Mouse (Mus musculus) liver, embryonic 12.5 days (tissue): ENCODE measurements at regions not wholly inside any gene's neighbourhood (a gene's known extent, or its start where the extent isn't known, plus 50 kb on each side); places are given as distances from the start of the nearest gene placed in this dataset.

ENCODE experiments used
- ATAC-seq: fragments of 200-750 bp; cut with Nextera tagmentation; 2 replicates; pipeline ENCODE4 v1.8.0; 2017; ENCODE audit warnings: moderate number of reproducible peaks, mild to moderate bottlenecking, moderate library complexity
- H3K27ac ChIP-seq: fragments of 300-500 bp; sonication (generic); 2 replicates; pipeline ENCODE4 v1.5.1; 2016; ENCODE audit warnings: mild to moderate bottlenecking
- H3K27me3 ChIP-seq: fragments of 300-500 bp; sonication (generic); replicated peaks from 2 replicates; pipeline ENCODE4 v1.6.1; 2016; ENCODE audit warnings: mild to moderate bottlenecking, moderate library complexity
- H3K36me3 ChIP-seq: fragments of 300-500 bp; sonication (generic); 2 replicates; pipeline ENCODE4 v1.6.1; 2016; ENCODE audit warnings: mild to moderate bottlenecking, moderate library complexity
- H3K4me1 ChIP-seq: fragments of 300-500 bp; sonication (generic); 2 replicates; pipeline ENCODE4 v1.6.1; 2016
- H3K4me2 ChIP-seq: fragments of 300-500 bp; sonication (generic); 2 replicates; pipeline ENCODE4 v1.6.1; 2016; ENCODE audit warnings: mild to moderate bottlenecking, moderate library complexity
- H3K4me3 ChIP-seq: fragments of 300-500 bp; sonication (generic); 2 replicates; pipeline ENCODE4 v1.5.1; 2016; ENCODE audit warnings: mild to moderate bottlenecking, moderate library complexity
- H3K9ac ChIP-seq: fragments of 300-500 bp; sonication (generic); 2 replicates; pipeline ENCODE4 v1.6.1; 2016; ENCODE audit warnings: mild to moderate bottlenecking, moderate library complexity
- H3K9me3 ChIP-seq: fragments of 300-500 bp; sonication (generic); replicated peaks from 2 replicates; pipeline ENCODE4 v1.6.1; 2016; ENCODE audit warnings: mild to moderate bottlenecking, moderate library complexity
- WGBS: fragments of 180-500 bp; shearing (Covaris S2); methylation state at CpG from one replicate; pipeline ENCODE4 v1.1.7; 2016; ENCODE audit not compliant: insufficient replicate concordance; 5-methylcytosine and 5-hydroxymethylcytosine counted together

- WGBS, result 49% methylated on average over 7 of the region's 7 CpGs
- peak; percentile 42; the same call in 1 of the 2 replicates for ATAC-seq
These were observed 77.7 kb downstream of the Gm826 start for GRCm38 (mm10) chr2:160256251-160256650.

GRCm38 (mm10) chr2:160250228-160250627 lies 83.7 kb downstream of the Gm826 start:
- ATAC-seq, result no peak
- H3K36me3 ChIP-seq, result no peaks in the 10 kb centered on the region
- no peaks in the 10 kb centered on the region for H3K4me1 ChIP-seq
- no peak overlapping the region for H3K27ac ChIP-seq
- H3K4me2 ChIP-seq, result no peak overlapping the region
- H3K4me3 ChIP-seq, result no peak overlapping the region
- no peaks in the 10 kb centered on the region for H3K27me3 ChIP-seq
- no peak overlapping the region for H3K9ac ChIP-seq
- 65% methylated on average over 3 of the region's 3 CpGs for WGBS
- H3K9me3 ChIP-seq, result no peaks in the 10 kb centered on the region

More at GRCm38 (mm10) chr2:160256251-160256650, 77.7 kb downstream of the Gm826 start:
- no peak overlapping the region for H3K9ac ChIP-seq
- H3K4me3 ChIP-seq, result no peak overlapping the region
- H3K4me1 ChIP-seq, result no peaks in the 10 kb centered on the region
- no peaks in the 10 kb centered on the region for H3K9me3 ChIP-seq
- H3K27ac ChIP-seq, result no peak overlapping the region
- no peaks in the 10 kb centered on the region for H3K27me3 ChIP-seq
- no peak overlapping the region for H3K4me2 ChIP-seq
- no peaks in the 10 kb centered on the region for H3K36me3 ChIP-seq

- WGBS, result 45% methylated on average over 9 of the region's 9 CpGs
- Histone ChIP-seq H3K27me3 (no peaks in the 10 kb centered on the region), H3K27ac (no peak overlapping the region), H3K4me3 (no peak overlapping the region), H3K9ac (no peak overlapping the region), H3K36me3 (no peaks in the 10 kb centered on the region), H3K4me2 (no peak overlapping the region), H3K4me1 (no peaks in the 10 kb centered on the region), H3K9me3 (no peaks in the 10 kb centered on the region)
- ATAC-seq, result peak; percentile 57
These were observed 84.6 kb downstream of the Gm826 start for GRCm38 (mm10) chr2:160249104-160250093.

DNA sequence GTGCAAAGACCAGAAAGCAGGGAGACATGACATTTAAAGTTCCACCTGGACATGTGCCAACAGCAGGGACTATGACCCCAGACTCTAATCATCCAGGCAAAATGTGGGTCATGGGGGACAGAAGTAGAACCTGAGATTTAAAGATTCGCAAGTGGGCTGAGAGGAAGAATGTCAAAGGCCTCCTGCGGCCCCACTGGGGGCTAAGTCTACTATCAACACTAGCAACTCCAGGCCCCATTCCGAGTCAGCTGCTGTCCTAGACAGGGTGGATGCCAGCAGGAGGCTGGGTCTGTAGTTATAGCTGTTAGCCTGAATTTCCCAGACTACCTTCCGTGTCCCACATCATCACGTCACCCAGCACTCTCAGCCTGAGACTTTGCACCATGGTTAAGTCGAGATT lies 86.7 kb downstream of the Gm826 start:
- H3K27ac ChIP-seq, result no peak overlapping the region
- ATAC-seq, result no peak
- H3K4me1 ChIP-seq, result no peaks in the 10 kb centered on the region
- 65% methylated on average over 6 of the region's 6 CpGs for WGBS
- no peak overlapping the region for H3K4me2 ChIP-seq
- no peak overlapping the region for H3K9ac ChIP-seq
- H3K36me3 ChIP-seq, result no peaks in the 10 kb centered on the region
- H3K9me3 ChIP-seq, result no peaks in the 10 kb centered on the region
- H3K27me3 ChIP-seq, result no peaks in the 10 kb centered on the region
- H3K4me3 ChIP-seq, result no peak overlapping the region

GRCm38 (mm10) chr2:160246356-160246755 lies 87.6 kb downstream of the Gm826 start:
- Histone ChIP-seq H3K4me1 (no peaks in the 10 kb centered on the region), H3K4me2 (no peak overlapping the region), H3K9me3 (no peaks in the 10 kb centered on the region), H3K27me3 (no peaks in the 10 kb centered on the region), H3K27ac (no peak overlapping the region), H3K36me3 (no peaks in the 10 kb centered on the region), H3K4me3 (no peak overlapping the region), H3K9ac (no peak overlapping the region)
- 40% methylated on average over 1 of the region's 1 CpGs for WGBS
- ATAC-seq, result no peak

DNA sequence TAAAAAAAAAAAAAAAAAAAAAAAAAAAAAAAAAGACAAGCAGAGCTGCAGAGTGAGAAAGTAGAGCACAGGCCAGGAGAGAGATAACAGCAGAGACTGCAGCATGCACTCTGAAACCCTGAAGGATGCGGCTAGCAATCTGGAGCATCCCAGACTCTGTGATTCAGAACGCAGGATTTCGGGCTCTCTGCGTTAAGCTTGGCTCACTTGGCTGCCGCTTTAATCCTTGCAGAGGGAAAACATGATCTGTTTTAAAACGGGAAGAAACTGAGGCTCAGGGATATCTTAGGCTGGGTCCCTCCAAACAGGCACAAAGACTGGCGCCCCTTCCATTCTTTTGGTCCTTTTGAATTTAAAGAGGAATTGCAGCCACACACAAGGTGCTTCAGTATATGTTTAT lies 89.1 kb downstream of the Gm826 start:
- no peak overlapping the region for H3K27ac ChIP-seq

GRCm38 (mm10) chr2:160240531-160241379 lies 93.2 kb downstream of the Gm826 start:
- Histone ChIP-seq H3K27me3 (no peaks in the 10 kb centered on the region), H3K4me1 (no peaks in the 10 kb centered on the region), H3K36me3 (no peaks in the 10 kb centered on the region), H3K27ac (no peak overlapping the region), H3K9me3 (no peaks in the 10 kb centered on the region), H3K4me3 (no peak overlapping the region), H3K4me2 (no peak overlapping the region), H3K9ac (no peak overlapping the region)
- ATAC-seq, result no peak
- 59% methylated on average over 12 of the region's 12 CpGs for WGBS

More for the DNA sequence above, 89.1 kb downstream of the Gm826 start:
- Histone ChIP-seq H3K4me2 (no peak overlapping the region), H3K27me3 (no peaks in the 10 kb centered on the region), H3K4me3 (no peak overlapping the region), H3K4me1 (no peaks in the 10 kb centered on the region), H3K9me3 (no peaks in the 10 kb centered on the region), H3K9ac (no peak overlapping the region), H3K36me3 (no peaks in the 10 kb centered on the region)
- no peak for ATAC-seq
- 45% methylated on average over 7 of the region's 7 CpGs for WGBS

- ATAC-seq, result no peak
- no peaks in the 10 kb centered on the region for H3K27me3 ChIP-seq
- no peaks in the 10 kb centered on the region for H3K36me3 ChIP-seq
- no peak overlapping the region for H3K9ac ChIP-seq
- no peak overlapping the region for H3K4me2 ChIP-seq
- 0 out of 2 replicates have a peak, but pooled peaks cover 4% of the 10 kb centered on the region for H3K9me3 ChIP-seq
- H3K27ac ChIP-seq, result no peak overlapping the region
- H3K4me3 ChIP-seq, result no peak overlapping the region
- 38% methylated on average over 3 of the region's 3 CpGs for WGBS
- H3K4me1 ChIP-seq, result no peaks in the 10 kb centered on the region
These were observed 96.4 kb downstream of the Gm826 start for GRCm38 (mm10) chr2:160237436-160238104.

- Histone ChIP-seq H3K4me1 (no peaks in the 10 kb centered on the region), H3K4me2 (no peak overlapping the region), H3K27me3 (no peaks in the 10 kb centered on the region), H3K36me3 (no peaks in the 10 kb centered on the region), H3K9me3 (0 out of 2 replicates have a peak, but pooled peaks cover 4% of the 10 kb centered on the region), H3K4me3 (no peak overlapping the region), H3K27ac (no peak overlapping the region), H3K9ac (no peak overlapping the region)
- WGBS, result 64% methylated on average over 7 of the region's 7 CpGs
- ATAC-seq, result no peak
These were observed 97.2 kb downstream of the Gm826 start for GRCm38 (mm10) chr2:160236806-160237205.

DNA sequence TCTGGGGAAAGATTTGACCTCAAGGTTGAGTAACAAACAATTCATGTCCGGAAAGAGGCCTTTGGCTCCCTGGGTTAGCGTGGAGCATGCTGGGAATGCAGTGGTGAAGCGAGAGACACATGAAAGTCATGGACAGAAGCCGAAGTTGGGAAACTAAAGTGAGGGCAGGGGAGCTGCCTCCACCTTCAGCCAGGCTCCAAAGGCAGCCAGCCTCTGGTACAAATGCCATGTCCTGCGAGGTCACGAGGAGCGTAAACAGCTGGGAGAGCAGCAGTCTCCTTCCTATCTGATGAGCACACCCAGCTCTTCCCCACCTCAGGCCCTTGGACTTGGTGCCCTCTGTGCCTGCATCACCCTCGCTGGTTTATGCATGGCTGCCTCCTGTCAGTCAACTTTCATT lies 103.2 kb downstream of the Gm826 start:
- Histone ChIP-seq H3K9ac (no peak overlapping the region), H3K4me3 (no peak overlapping the region), H3K9me3 (0 out of 2 replicates have a peak, but pooled peaks cover 4% of the 10 kb centered on the region), H3K36me3 (no peaks in the 10 kb centered on the region), H3K4me1 (no peaks in the 10 kb centered on the region), H3K27me3 (no peaks in the 10 kb centered on the region), H3K27ac (no peak overlapping the region), H3K4me2 (no peak overlapping the region)
- ATAC-seq, result no peak
- WGBS, result 62% methylated on average over 8 of the region's 8 CpGs

GRCm38 (mm10) chr2:160228331-160229035 lies 105.5 kb downstream of the Gm826 start:
- H3K4me2 ChIP-seq, result no peak overlapping the region
- no peak overlapping the region for H3K4me3 ChIP-seq
- H3K9me3 ChIP-seq, result no peaks in the 10 kb centered on the region
- no peaks in the 10 kb centered on the region for H3K27me3 ChIP-seq
- H3K4me1 ChIP-seq, result no peaks in the 10 kb centered on the region
- H3K9ac ChIP-seq, result no peak overlapping the region
- 49% methylated on average over 8 of the region's 8 CpGs for WGBS
- no peak for ATAC-seq
- H3K27ac ChIP-seq, result no peak overlapping the region
- no peaks in the 10 kb centered on the region for H3K36me3 ChIP-seq
